Mouse (Mus musculus): ENCODE measurements around the gene Macrod1.

The Macrod1 gene

DNA sequence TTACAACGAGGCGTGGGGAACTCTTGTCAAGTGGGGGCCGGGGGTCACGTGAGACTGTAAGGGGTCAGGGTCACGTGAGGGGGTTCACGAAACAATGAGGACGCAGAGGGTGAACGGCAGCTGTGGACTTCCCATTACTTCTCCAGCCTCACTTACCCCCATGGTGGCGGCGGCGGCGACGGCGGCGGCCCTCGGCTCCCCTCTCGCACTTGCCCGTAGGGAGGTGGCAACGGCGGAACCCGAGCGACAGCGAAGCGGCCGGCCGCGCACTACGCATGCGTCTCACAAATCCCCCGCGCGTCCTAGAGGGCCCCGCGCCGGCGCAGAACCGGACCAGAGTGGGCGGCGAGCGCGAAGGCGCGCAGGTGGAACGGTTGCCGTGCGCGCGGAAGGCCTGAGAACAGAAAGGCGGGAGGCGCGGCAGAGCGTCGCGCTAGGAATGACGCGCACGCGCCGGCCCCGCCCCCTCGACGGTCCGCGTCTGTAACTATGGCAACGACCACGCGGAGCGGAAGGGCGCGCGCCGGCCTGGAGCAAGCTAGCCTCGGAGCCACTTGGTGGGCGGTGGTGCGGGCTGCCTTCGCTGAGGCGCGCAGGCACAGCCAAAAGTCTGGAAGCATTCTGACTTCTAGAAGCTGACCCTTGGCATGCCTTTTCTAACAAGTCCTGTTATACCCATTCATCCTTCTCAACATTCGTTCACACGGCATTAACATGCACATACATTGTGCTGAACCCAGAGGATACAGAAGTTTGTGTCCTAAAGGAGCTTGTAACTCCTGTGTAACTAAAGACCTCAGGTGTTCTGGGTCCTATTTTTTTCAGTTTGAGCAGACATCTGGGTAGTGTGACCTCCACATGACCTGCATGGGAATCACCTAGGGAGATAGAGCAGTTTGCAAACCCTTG lies 184.4 kb downstream of the Macrod1 start, which contains the start of gene Naa40:
Naa40 (minus strand) TSS at position 402 of the 909 bp plus-strand sequence.
- DNase-seq, result peak; percentile 95

DNA sequence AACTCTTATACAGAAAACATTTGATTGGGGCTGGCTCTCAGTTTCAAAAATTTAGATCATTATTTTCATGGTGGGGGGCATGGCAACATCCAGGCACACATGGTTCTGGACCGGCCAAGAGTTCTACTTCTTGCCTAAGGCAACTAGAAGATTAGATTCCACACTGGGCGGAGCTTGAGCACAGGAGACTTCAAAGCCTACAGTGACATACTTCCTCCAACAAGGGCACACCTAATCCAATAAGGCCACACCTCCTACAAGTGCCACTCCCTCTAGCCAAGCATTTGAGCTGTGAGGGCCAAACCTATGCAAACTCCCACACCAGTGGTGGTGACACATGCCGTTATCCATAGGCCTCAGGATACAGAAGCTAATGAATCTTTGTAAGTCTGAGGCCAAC lies 189.4 kb downstream of the Macrod1 start:
- DNase-seq, result no peak
